Mouse (Mus musculus): Measurements from ENCODE around the gene Ndufb7. TPM values are rescaled to one million over a fixed set of nuclear protein-coding genes. Genes with fewer than 3 reads are reported as not detected.
"Not testable (repeated sequence)": the region's sequence is repeated elsewhere in the genome, so short reads cannot be mapped to it uniquely, and the experiment has no call there.

Ndufb7 gene
- 100 to 1,000 TPM; 752 to 766 TPM for total RNA-seq (2021)

GRCm38 (mm10) chr8:83566469-83567395, at the start of gene Ndufb7:
Ndufb7 (plus strand) TSS chr8:83566671.
- peak; percentile 89 for DNase-seq (ENCODE audit: low spot score)
- intact Hi-C loops (cut with DNase I): loop anchor here (2.0 to 5.0 kb wide), 4 partner anchors 41 to 464 kb away; partner anchors contain the start of genes Dnajb1 and Tecr

- intact Hi-C loops (cut with DNase I): no loop called here
- no peak for DNase-seq (ENCODE audit: low spot score)
Observed at GRCm38 (mm10) chr8:83520432-83520831, 46.0 kb upstream of the Ndufb7 start.

GRCm38 (mm10) chr8:83520907-83521306, 45.6 kb upstream of the Ndufb7 start:
- DNase-seq (ENCODE audit: low spot score): not testable (repeated sequence)
- intact Hi-C loops (cut with DNase I): loop anchor here (1.0 kb wide), 1 partner anchor 26 kb away; no protein-coding TSS in a partner anchor

- intact Hi-C loops (cut with DNase I): loop anchor here (1.0 kb wide), 1 partner anchor 26 kb away; no protein-coding TSS in a partner anchor
- DNase-seq (ENCODE audit: low spot score): no peak
Observed at GRCm38 (mm10) chr8:83521310-83521709, 45.2 kb upstream of the Ndufb7 start.

GRCm38 (mm10) chr8:83534802-83535201, 31.7 kb upstream of the Ndufb7 start:
- DNase-seq (ENCODE audit: low spot score): no peak
- intact Hi-C loops (cut with DNase I): no loop called here

- intact Hi-C loops (cut with DNase I): no loop called here
- no peak for DNase-seq (ENCODE audit: low spot score)
Observed at GRCm38 (mm10) chr8:83535736-83536135, 30.7 kb upstream of the Ndufb7 start, which contains the start of gene Olfr370. Olfr370 (plus strand) TSS chr8:83535780.

GRCm38 (mm10) chr8:83562669-83563068, 3.8 kb upstream of the Ndufb7 start:
- intact Hi-C loops (cut with DNase I): no loop called here
- no peak for DNase-seq (ENCODE audit: low spot score)

- no peak for DNase-seq (ENCODE audit: low spot score)
- intact Hi-C loops (cut with DNase I): no loop called here
Observed at GRCm38 (mm10) chr8:83563246-83563645, 3.2 kb upstream of the Ndufb7 start.

- DNase-seq (ENCODE audit: low spot score): no peak
- intact Hi-C loops (cut with DNase I): loop anchor here (2.0 to 5.0 kb wide), 4 partner anchors 41 to 464 kb away; partner anchors contain the start of genes Dnajb1 and Tecr
Observed at GRCm38 (mm10) chr8:83565731-83566375, 618 bp upstream of the Ndufb7 start.

- DNase-seq (ENCODE audit: low spot score): no peak
- intact Hi-C loops (cut with DNase I): loop anchor here (2.0 to 5.0 kb wide), 4 partner anchors 40 to 465 kb away; partner anchors contain the start of genes Dnajb1 and Tecr
Observed at GRCm38 (mm10) chr8:83567668-83568067, 1.2 kb downstream of the Ndufb7 start.

- no peak for DNase-seq (ENCODE audit: low spot score)
- intact Hi-C loops (cut with DNase I): loop anchor here (5.0 kb wide), 3 partner anchors 39 to 466 kb away; partner anchors contain the start of genes Dnajb1 and Tecr
Observed at GRCm38 (mm10) chr8:83568128-83568527, 1.7 kb downstream of the Ndufb7 start.

- no peak for DNase-seq (ENCODE audit: low spot score)
- intact Hi-C loops (cut with DNase I): loop anchor here (5.0 kb wide), 3 partner anchors 39 to 466 kb away; partner anchors contain the start of genes Dnajb1 and Tecr
Observed at GRCm38 (mm10) chr8:83568755-83569154, 2.3 kb downstream of the Ndufb7 start.

GRCm38 (mm10) chr8:83569165-83569564, 2.7 kb downstream of the Ndufb7 start:
- intact Hi-C loops (cut with DNase I): loop anchor here (5.0 kb wide), 3 partner anchors 38 to 467 kb away; partner anchors contain the start of genes Dnajb1 and Tecr
- no peak for DNase-seq (ENCODE audit: low spot score)

- intact Hi-C loops (cut with DNase I): no loop called here
- no peak for DNase-seq (ENCODE audit: low spot score)
Observed at GRCm38 (mm10) chr8:83570272-83571000, 4.0 kb downstream of the Ndufb7 start.

GRCm38 (mm10) chr8:83571001-83571340, 4.5 kb downstream of the Ndufb7 start:
- DNase-seq (ENCODE audit: low spot score); intact Hi-C loops (cut with DNase I): not testable (repeated sequence)

GRCm38 (mm10) chr8:83571791-83572190, 5.3 kb downstream of the Ndufb7 start:
- intact Hi-C loops (cut with DNase I): no loop called here
- no peak for DNase-seq (ENCODE audit: low spot score)

GRCm38 (mm10) chr8:83572246-83572812, 5.9 kb downstream of the Ndufb7 start:
- intact Hi-C loops (cut with DNase I): no loop called here
- DNase-seq (ENCODE audit: low spot score): no peak

- intact Hi-C loops (cut with DNase I): no loop called here
Observed at GRCm38 (mm10) chr8:83573140-83573875, 6.8 kb downstream of the Ndufb7 start.

More at GRCm38 (mm10) chr8:83573140-83573875, 6.8 kb downstream of the Ndufb7 start:
- no peak for DNase-seq (ENCODE audit: low spot score)
